Mouse (Mus musculus) kidney, adult 9 months (tissue): Measurements from ENCODE around the gene Rbpms2.

Source experiments
- DNase-seq: peaks from one replicate; pipeline ENCODE4 v3.0.0; 2022

Rbpms2 gene

GRCm38 (mm10) chr9:65629025-65629766 is at the start of gene Rbpms2:
Gene Rbpms2, plus strand, starts transcription at chr9:65629648.
- peak; percentile 75 for DNase-seq

DNA sequence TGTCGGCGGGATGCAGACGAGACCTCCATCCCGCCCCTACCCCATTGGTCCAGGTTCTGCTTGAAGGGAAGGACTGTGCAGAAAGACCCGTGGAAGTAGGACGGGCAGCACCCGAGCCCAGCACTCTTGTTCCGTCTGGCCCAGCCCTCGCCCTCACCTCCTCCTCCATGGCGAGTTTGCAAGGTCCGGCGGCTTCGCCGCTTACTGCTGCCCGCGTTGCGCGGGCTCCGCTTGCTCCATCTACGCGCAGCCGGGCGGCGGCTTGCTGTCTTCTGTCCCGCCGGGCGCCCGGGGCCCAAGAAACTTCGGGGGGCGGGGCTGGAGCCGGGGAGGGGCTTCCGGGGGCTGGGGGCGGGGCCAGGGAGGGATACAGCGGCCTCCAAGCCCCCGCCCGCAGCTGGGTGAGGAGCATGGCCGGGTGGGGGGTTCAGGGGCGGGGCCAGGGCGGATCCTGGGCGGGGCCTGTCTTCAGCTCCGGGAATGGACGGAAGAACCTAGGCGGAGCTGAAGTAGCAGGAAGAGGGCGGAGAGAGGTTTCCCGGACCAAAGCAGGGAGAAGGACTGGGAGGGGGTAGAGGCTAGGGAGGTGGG is 49.6 kb upstream of the Rbpms2 start, which contains the start of gene Plekho2:
TSS of gene Plekho2 (minus strand) at position 260 of the 591 bp plus-strand sequence.
- DNase-seq: peak; percentile 93

DNA sequence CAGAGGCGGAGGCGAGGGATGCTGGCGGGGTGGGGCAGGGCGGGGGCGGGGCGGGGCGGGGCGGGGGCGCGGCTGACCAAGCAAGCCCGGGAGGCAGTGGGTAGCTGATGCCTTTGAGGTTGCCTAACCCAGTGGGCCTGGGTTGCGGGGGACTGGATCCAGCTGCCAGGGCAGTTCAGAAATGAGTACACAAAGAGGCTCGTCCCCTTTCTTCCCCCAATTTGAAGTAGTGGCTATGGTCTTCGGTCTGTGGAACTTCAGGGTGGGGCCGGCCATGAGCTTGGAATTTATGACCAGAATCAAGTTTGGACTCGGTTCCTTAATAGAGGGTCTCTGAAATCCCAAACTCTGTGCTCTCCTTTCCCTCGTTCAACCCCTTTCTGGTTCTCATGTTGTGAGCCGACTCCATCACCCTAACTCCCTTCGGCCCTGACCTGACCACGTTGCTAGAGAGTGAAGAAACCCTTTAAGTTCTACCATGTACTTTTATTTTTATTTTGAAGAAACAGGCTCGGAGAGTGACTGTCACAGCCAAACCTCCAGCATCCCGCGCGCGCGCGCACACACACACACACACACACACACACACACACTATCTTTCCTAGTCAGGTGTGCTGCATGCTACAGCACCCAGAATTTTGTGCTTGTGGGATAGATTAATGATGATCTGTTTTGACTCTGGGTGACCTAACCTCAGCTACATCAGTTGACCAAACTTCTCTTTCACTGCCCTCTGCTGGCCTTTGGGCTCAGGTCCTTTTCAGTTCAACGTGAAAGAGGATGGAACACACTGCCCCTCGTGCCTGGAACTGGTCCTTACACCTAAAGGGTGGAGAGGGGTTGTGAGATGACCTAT is 48.8 kb upstream of the Rbpms2 start:
- DNase-seq: peak; percentile 92

DNA sequence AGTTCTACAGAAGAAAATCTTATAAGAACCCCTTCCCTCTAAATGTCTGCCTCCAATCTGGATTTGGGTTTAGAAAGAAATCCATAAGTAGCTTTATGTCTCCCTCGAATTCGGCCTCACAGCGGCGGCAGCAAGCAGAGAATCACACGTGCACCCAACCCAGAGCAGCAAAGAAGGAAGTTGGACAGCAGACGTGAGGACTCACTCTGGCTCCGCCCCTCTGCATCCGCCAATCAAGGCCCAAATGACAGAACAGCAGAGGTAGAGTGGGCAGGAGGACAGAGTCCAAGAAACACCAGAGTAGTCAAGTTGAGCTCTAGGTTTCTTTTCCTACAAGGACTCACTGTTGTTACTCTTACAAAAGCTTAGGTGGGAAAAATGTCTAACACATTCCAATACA is 46.4 kb upstream of the Rbpms2 start:
- DNase-seq: peak; percentile 81

GRCm38 (mm10) chr9:65586406-65587269 is 42.8 kb upstream of the Rbpms2 start, which contains the start of gene Pif1:
Gene Pif1, plus strand, starts transcription at chr9:65587160.
- DNase-seq: peak; percentile 87

- DNase-seq: no peak
Measured at GRCm38 (mm10) chr9:65587270-65587572, 42.2 kb upstream of the Rbpms2 start.

GRCm38 (mm10) chr9:65587573-65588358 is 41.7 kb upstream of the Rbpms2 start:
- no peak for DNase-seq

- no peak for DNase-seq
Measured at GRCm38 (mm10) chr9:65589091-65589490, 40.4 kb upstream of the Rbpms2 start.

DNA sequence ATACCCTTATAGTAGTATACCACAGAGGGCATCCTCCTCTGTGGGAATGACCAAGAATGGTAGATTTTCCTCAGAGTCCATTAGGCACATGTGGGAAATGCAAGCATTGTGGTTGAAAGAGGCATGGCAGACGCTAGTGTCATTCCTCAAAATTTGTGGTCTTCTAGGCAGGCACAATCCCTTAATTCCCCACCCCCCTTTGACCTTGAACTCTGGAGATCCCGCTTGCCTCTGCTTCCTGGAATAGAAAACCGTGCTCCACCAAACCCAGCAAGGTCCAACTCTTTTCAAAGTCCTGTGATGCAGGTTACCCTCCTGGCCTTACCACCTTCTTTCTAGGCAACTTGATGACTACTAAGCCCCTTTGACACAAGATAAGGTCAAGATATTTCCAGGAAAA is 36.7 kb upstream of the Rbpms2 start:
- no peak for DNase-seq

DNA sequence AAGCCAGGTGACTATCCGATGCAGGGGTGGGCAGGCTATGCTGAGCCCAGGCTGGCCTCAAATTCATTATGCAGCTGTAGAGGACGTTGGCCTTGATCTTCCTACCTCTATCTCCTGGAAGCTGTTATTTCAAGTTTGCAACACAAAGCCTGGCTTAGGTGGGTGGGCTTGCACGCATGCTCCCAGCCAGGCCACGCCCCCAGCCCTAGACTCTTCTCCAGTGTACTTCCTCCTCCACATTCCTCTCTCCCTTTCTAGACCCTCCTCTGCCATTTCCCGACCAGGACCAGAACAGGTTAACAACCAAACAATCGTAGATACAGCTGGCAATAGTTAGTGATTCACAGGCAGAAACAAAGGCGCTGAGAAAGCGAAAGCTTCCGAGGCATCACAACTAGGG is 35.9 kb upstream of the Rbpms2 start:
- DNase-seq: no peak

DNA sequence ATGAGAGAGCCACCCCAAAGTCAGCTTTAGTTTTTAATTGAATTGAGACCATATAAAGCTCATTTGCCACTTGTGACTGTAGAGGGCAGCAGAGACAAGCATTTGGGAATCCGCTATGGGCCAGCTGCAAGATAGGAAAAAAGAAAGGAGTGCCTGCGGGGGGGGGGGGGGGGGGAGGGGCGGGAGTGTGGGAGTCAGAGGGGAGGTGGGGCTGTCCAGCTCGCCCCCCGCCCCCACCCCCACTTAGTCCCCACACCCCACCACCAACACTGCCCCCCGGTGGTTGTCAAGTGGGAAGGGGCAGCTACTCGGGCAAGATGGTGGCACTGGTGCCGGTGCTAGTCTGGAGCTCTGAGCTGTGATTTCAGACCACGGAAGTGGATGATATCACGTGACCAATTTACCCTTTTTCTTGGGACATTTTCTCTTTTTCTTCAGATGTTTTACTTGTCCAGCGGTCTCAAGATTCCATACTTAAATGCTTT is 30.6 kb upstream of the Rbpms2 start:
- DNase-seq: peak; percentile 69

- no peak for DNase-seq
Measured at GRCm38 (mm10) chr9:65600951-65601350, 28.5 kb upstream of the Rbpms2 start.

GRCm38 (mm10) chr9:65603401-65604102 is 25.9 kb upstream of the Rbpms2 start:
- DNase-seq: peak; percentile 37

GRCm38 (mm10) chr9:65605471-65606136 is 23.8 kb upstream of the Rbpms2 start:
- peak; percentile 79 for DNase-seq

DNA sequence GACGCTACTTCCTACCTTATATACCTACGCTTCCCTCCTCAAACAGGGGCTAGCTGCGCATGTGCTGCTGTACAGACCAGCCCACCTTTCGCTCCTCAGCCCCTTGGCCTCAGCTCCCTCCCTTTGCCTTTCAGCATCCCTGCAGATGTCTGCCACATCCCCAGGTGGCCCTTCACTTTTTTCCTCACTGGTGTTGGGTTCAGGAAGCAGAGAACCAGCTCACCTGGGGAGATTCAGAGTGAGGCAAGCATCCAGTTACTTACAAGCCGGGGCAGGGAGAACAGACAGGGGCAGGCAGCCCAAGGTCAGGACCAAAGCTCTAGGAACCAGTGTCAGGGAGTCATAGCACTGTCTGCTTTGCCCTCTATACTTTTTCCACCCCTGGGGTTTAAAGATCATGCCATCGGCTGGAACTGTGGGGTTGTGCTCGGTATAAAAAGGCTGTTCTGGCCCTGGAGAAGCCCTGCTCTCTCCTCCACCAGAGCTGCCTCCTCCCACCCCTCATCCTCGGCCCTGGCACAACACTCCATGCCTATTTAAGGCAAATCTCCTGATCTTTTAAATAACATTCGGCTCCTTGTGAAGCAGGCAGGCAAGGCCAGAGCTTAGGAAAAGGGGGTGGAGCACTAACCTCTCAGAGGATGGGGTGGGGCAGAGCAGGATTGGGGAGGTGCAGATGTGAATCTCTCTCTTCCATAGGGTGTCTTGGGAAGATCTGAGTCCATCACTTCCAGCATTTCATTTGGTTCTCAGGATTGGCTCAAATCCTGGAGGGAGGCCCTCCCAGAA is 22.9 kb upstream of the Rbpms2 start:
- no peak for DNase-seq

GRCm38 (mm10) chr9:65607120-65607519 is 22.3 kb upstream of the Rbpms2 start:
- no peak for DNase-seq

DNA sequence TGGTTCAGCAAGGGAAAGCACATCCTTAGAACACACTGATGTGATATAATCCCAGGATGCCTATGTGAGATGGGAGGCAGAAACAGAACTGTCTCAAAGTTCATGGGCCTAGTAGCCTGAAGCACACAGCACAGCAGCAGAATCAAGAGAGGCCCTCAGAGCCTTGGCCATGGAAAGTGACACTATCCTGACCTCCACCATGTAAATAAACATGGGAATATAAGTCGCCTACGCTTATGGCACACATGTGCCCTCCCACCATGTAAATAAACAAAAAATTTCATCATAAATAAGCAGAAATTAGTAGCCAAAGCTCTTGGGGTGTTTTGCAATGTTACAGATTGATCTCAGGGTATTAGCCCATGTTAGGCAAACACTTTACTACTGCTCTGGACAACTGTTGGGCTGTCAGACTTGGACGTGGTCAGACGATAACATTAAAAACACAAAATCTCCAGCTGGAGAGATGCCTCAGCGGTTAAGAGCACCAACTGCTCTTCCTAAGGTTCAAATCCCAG is 17.4 kb upstream of the Rbpms2 start:
- DNase-seq: no peak

DNA sequence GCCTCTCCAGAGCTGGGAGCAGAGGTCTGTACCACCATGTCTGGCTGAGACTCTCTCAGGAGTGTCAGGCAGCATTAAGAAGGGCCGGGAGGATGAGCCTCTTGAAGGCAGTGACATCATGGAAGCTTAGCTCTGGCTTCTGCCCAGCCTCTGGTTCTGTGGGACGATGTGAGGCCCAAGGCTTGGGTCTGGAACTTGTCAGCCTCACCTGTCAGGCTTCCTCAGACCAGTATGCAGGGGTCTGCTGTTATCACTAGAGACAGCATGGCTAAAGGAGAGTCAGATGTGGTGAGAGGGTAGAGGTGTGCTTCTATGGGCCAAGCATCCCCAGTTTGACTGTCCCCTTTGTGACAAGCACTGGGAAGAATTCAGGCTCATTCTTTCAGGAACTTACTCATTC is 16.4 kb upstream of the Rbpms2 start:
- DNase-seq: no peak

DNA sequence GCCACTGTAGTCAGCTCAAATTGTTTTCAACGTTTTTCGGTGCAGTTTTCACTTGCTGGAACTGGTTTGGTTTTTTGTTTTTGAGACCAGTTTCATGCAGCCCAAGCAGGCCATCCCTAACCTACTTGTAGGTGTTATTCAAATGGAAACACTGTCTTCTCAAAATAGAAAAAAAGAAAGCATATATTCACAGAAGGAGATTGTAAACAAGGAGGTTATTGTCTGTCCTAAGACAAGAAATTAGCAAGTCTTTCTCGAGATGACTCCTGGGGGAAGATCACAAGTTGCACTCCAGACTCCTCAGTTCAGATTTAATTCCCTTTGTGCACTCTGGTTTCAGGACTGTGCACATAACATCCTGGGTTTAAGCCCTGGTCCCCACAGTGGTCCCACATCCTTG is 10.1 kb upstream of the Rbpms2 start:
- no peak for DNase-seq
